Mouse (Mus musculus) lung, adult 2 months (tissue): ENCODE measurements at regions not wholly inside any gene's neighbourhood (a gene's known extent, or its start where the extent isn't known, plus 50 kb on each side); places are given as distances from the start of the nearest gene placed in this dataset.

Experiments used
- DNase-seq: peaks from one replicate; pipeline ENCODE4 v3.0.0; 2022
- H3K4me1 ChIP-seq: fragments of 200-500 bp; 2 replicates; pipeline ENCODE4 v1.6.1; 2011; ENCODE audit warnings: low read length; ENCODE audit not compliant: control insufficient read depth, insufficient read depth
- H3K4me3 ChIP-seq: fragments of 200-500 bp; replicated peaks from 2 replicates; pipeline ENCODE3; 2011; ENCODE audit warnings: low read depth, mild to moderate bottlenecking, control low read depth, low read length; ENCODE audit errors: extremely low read depth
- CTCF ChIP-seq: fragments of 200-500 bp; IDR thresholded peaks from 2 replicates; pipeline ENCODE4 v1.5.1; 2011; ENCODE audit warnings: mild to moderate bottlenecking, low read length, control low read depth; ENCODE audit not compliant: insufficient read depth
- POLR2A ChIP-seq: fragments of 200-500 bp; IDR thresholded peaks from 2 replicates; pipeline ENCODE4 v1.6.1; 2011; ENCODE audit warnings: low read depth, mild to moderate bottlenecking, control low read depth, low read length, borderline replicate concordance; ENCODE audit errors: extremely low read depth
- WGBS: fragments of 180-500 bp; shearing (Covaris S2); methylation state at CpG from one replicate; pipeline ENCODE4 v1.1.7; 2018; 5-methylcytosine and 5-hydroxymethylcytosine counted together

- Histone ChIP-seq H3K4me1 (no peaks in the 10 kb centered on the region), H3K4me3 (no peak overlapping the region)
- DNase-seq: no peak
- TF ChIP-seq POLR2A (no peak), CTCF (no peak)
- WGBS: 69% methylated on average over 7 of the region's 7 CpGs
Measured at GRCm38 (mm10) chr14:58468451-58468850, 398.1 kb downstream of the Fgf9 start.

- no peak overlapping the region for H3K4me3 ChIP-seq
- 62% methylated on average over 5 of the region's 5 CpGs for WGBS
- H3K4me1 ChIP-seq: no peaks in the 10 kb centered on the region
- TF ChIP-seq POLR2A (no peak), CTCF (no peak)
- DNase-seq: no peak
Measured at GRCm38 (mm10) chr14:58467856-58468255, 397.5 kb downstream of the Fgf9 start.

- no peak overlapping the region for H3K4me3 ChIP-seq
- no peak for DNase-seq
- H3K4me1 ChIP-seq: no peaks in the 10 kb centered on the region
- TF ChIP-seq CTCF (no peak), POLR2A (no peak)
- 92% methylated on average over 5 of the region's 5 CpGs for WGBS
Measured at GRCm38 (mm10) chr14:58446776-58447354, 376.5 kb downstream of the Fgf9 start.

GRCm38 (mm10) chr14:58444496-58444895 is 374.1 kb downstream of the Fgf9 start:
- no peak for TF ChIP-seq CTCF
- TF ChIP-seq POLR2A: no peak
- Histone ChIP-seq H3K4me1 (no peaks in the 10 kb centered on the region), H3K4me3 (no peak overlapping the region)
- WGBS: 41% methylated on average over 4 of the region's 4 CpGs
- no peak for DNase-seq

- 87% methylated on average over 3 of the region's 3 CpGs for WGBS
- no peak overlapping the region for H3K4me3 ChIP-seq
- DNase-seq: no peak
- no peaks in the 10 kb centered on the region for H3K4me1 ChIP-seq
- TF ChIP-seq CTCF: no peak
- no peak for TF ChIP-seq POLR2A
Measured at GRCm38 (mm10) chr14:58442501-58442900, 372.2 kb downstream of the Fgf9 start.

GRCm38 (mm10) chr14:58439963-58440362 is 369.6 kb downstream of the Fgf9 start:
- no peak for DNase-seq
- 87% methylated on average over 2 of the region's 2 CpGs for WGBS
- Histone ChIP-seq H3K4me3 (no peak overlapping the region), H3K4me1 (no peaks in the 10 kb centered on the region)
- TF ChIP-seq CTCF: no peak
- TF ChIP-seq POLR2A: no peak

GRCm38 (mm10) chr14:58436096-58436495 is 365.7 kb downstream of the Fgf9 start:
- TF ChIP-seq POLR2A: no peak
- TF ChIP-seq CTCF: no peak
- no peaks in the 10 kb centered on the region for H3K4me1 ChIP-seq
- H3K4me3 ChIP-seq: no peak overlapping the region
- DNase-seq: no peak
- WGBS: 74% methylated on average over 3 of the region's 3 CpGs

- WGBS: 62% methylated on average over 6 of the region's 6 CpGs
- no peaks in the 10 kb centered on the region for H3K4me1 ChIP-seq
- no peak for TF ChIP-seq CTCF
- no peak for TF ChIP-seq POLR2A
Measured at GRCm38 (mm10) chr14:58426472-58426871, 356.1 kb downstream of the Fgf9 start.

GRCm38 (mm10) chr14:58421904-58422303 is 351.6 kb downstream of the Fgf9 start:
- TF ChIP-seq POLR2A: no peak
- TF ChIP-seq CTCF: no peak
- no peak for DNase-seq
- 32% methylated on average over 5 of the region's 5 CpGs for WGBS
- H3K4me3 ChIP-seq: no peak overlapping the region
- no peaks in the 10 kb centered on the region for H3K4me1 ChIP-seq

More at GRCm38 (mm10) chr14:58426472-58426871, 356.1 kb downstream of the Fgf9 start:
- no peak for DNase-seq
- H3K4me3 ChIP-seq: no peak overlapping the region

GRCm38 (mm10) chr14:58417545-58417944 is 347.2 kb downstream of the Fgf9 start:
- WGBS: 51% methylated on average over 1 of the region's 1 CpGs
- Histone ChIP-seq H3K4me3 (no peak overlapping the region), H3K4me1 (no peaks in the 10 kb centered on the region)
- TF ChIP-seq CTCF: no peak
- TF ChIP-seq POLR2A: no peak
- no peak for DNase-seq
